Mouse (Mus musculus): ENCODE results near the gene Hsp90aa1. TPM values are rescaled to one million over a fixed set of nuclear protein-coding genes. Genes with fewer than 3 reads are reported as not detected.
A peak's percentile ranks its signal among the peaks of the same experiment; 100 is the strongest.
"Not testable (repeated sequence)": the region's sequence is repeated elsewhere in the genome, so short reads cannot be mapped to it uniquely, and the experiment has no call there.

The Hsp90aa1 gene
- 1,533 and 1,562 TPM in 2 replicates for polyA plus RNA-seq (2015; fragmentation: Nextera tagmentation; extraction: Ambion mirVana)

DNA sequence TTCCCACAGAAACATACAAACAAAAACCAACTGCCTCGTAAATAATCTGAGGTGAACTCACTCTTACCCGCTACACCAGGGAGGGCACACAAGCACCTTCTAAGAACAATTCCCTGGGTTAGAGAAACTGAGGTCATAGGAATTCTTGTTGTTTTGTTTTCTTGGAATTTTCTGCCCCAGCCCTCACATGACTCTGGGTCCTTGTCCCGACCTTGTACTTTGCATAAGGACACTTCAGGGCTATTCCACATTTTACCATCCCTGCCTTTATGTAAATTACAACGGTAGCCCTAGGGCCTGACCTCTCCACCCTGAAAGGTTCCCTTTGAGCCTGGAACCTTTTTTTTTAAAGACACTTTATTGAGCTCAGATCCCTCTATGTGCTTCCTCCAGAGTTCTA, at the start of gene Hsp90aa1:
Hsp90aa1 (minus strand) TSS at position 173 of the 400 bp plus-strand sequence.
- Histone ChIP-seq H3K27ac (ENCODE audit: low read length) (no peak within 1 kb of the TSS), H3K4me3 (ENCODE audit: low read depth, low read length) (no peak within 1 kb of the TSS), H3K27me3 (ENCODE audit: control insufficient read depth, insufficient read depth, low read depth, low read length) (no peaks in the 10 kb centered on the region), H3K9me3 (replicated peaks; ENCODE audit: control insufficient read depth, low read length, poor library complexity, severe bottlenecking) (no peaks in the 10 kb centered on the region), H3K36me3 (ENCODE audit: control insufficient read depth, insufficient read depth, low read length) (no peaks in the 10 kb centered on the region), H3K4me2 (ENCODE audit: low read length) (no peak within 1 kb of the TSS), H3K4me1 (ENCODE audit: control insufficient read depth, insufficient read depth, low read length) (peaks cover 8% of the 10 kb centered on the region; the same call in 1 of the 2 replicates), H3K9ac (ENCODE audit: low read depth, low read length) (no peak within 1 kb of the TSS)
- WGBS, result 57% methylated on average over 4 of the region's 4 CpGs
- ATAC-seq, result no peak

DNA sequence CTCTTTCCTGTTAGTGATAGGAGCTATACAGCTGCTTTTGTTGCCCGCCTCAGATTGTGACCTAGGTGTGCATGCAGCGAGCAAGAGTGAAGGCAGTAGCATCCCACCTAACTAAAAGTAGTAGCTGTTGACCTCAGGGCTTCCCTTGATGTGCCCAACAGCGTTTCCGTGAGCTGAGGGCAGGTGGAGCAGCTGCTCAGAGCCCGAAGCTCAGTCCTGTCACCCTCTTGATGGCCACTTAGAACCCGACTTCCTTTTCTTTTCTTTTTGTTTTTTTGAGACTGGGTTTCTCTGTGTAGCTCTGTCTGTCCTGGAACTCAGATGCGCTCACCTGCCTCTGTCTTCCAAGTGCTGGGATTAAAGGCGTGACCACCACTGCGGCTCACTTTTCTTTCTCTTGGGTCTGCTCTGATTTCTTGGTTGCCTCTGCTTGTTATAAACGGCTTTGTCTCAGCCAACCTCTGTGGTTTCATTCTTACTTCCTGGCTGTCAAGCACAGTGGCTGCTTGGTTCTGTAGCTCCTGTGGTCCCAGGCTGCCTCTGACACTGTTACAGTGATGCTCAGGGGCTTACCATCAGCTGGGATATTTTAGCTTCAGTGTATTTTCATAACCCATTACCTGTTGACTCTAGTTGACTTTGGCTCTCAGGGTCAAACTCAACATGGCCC, 48.4 kb upstream of the Hsp90aa1 start:
- Histone ChIP-seq H3K36me3 (ENCODE audit: control insufficient read depth, insufficient read depth, low read length) (peaks cover 4% of the 10 kb centered on the region; the same call in 1 of the 2 replicates), H3K9me3 (replicated peaks; ENCODE audit: control insufficient read depth, low read length, poor library complexity, severe bottlenecking) (no peaks in the 10 kb centered on the region), H3K27ac (ENCODE audit: low read length) (no peak overlapping the region), H3K4me3 (ENCODE audit: low read depth, low read length) (no peak overlapping the region), H3K27me3 (ENCODE audit: control insufficient read depth, insufficient read depth, low read depth, low read length) (no peaks in the 10 kb centered on the region), H3K4me2 (ENCODE audit: low read length) (no peak overlapping the region), H3K9ac (ENCODE audit: low read depth, low read length) (no peak overlapping the region), H3K4me1 (ENCODE audit: control insufficient read depth, insufficient read depth, low read length) (no peaks in the 10 kb centered on the region)
- no peak for ATAC-seq
- WGBS, result 87% methylated on average over 10 of the region's 10 CpGs

DNA sequence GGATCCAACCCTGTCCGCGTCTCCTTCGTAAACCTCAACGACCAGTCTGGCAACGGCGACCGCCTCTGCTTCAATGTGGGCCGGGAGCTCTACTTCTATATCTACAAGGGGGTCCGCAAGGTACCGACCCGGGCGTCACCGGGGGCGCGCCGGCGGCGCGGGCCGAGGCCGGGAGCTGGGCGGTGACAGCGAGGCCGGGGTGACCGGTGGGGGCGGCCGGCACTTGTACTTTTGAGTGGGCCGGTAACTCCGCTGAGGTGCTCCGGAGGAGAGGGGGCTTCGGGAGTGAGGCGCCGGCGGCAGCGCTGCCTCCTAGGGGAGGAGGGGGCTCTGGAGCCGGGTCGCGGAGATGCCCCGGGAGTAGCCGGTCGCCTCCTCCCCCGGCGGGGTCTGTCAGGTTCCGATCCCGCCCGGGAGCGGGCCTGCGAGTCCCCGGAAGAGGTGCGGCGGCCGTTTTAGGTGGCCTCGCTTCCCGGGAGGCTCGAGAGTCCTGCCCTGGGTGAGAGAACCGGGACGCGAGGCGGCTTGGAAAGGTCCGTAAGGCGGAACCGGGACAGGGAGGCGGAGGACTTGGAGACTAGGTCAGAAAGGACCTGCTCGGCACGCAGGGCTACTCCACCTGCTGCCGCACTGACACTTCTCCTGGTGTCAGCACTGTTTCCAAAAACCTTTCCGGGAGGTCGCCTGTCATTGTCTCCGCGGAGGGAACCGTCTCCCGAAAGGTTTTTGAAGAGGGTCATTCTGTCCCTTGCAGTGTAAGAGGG, 35.8 kb upstream of the Hsp90aa1 start:
- Histone ChIP-seq H3K4me3 (ENCODE audit: low read depth, low read length) (peak overlapping the region; percentile 100), H3K4me2 (ENCODE audit: low read length) (peak overlapping the region; percentile 93), H3K9ac (ENCODE audit: low read depth, low read length) (peak overlapping the region; percentile 90), H3K36me3 (ENCODE audit: control insufficient read depth, insufficient read depth, low read length) (no peaks in the 10 kb centered on the region), H3K27ac (ENCODE audit: low read length) (peak overlapping the region; percentile 90), H3K4me1 (ENCODE audit: control insufficient read depth, insufficient read depth, low read length) (peaks cover 21% of the 10 kb centered on the region), H3K27me3 (ENCODE audit: control insufficient read depth, insufficient read depth, low read depth, low read length) (no peaks in the 10 kb centered on the region; the same call in 1 of the 2 replicates), H3K9me3 (replicated peaks; ENCODE audit: control insufficient read depth, low read length, poor library complexity, severe bottlenecking) (no peaks in the 10 kb centered on the region)
- WGBS, result under 1% methylated on average over 70 of the region's 72 CpGs
- ATAC-seq, result peak; percentile 81

DNA sequence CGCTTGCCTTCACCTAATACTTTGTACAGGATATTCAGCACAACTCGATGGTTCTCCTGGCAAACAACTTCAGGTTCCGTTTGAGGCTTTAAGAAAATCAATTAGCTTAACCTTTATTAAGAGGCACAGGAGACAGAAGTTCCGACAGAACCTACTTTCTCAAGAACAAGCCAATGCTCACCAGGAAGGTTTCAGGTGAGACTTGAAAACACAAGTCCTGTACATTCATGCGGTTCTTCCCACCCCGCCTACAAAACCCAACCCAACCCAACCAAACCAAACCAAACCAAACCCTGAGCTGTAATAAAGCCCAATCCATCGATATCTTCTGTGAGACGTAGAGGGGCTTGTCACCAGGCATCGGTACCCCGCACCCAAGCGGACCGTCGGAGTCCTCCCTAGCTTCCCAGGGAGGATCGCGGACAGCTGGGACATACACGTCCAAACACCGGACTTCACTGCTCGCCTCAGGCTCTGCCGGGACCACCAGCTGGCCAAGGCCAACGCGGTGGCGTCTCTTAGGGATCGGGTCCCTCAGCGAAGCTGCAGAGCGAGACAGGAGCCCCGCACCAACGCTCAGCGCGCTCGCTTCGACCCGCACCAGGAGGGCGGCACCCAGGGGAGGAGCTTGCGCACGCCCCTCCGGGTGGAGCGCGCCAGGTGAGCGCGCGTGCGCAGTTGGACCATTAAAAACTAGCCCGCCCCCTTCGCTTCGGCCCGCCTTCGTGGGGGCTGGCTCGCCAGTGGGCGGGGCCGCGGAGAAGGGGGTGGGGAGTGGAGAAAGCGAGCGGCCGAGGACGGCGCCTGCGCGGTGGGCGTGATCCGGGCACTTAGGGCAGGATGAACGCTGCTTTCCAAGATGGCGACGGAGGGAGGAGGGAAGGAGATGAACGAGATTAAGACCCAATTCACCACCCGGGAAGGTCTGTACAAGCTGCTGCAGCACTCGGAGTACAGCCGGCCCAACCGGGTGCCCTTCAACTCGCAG, 34.9 kb upstream of the Hsp90aa1 start, which contains the start of gene Wdr20:
Wdr20 (plus strand) TSS at position 775 of the 988 bp plus-strand sequence.
- WGBS, result under 1% methylated on average over 69 of the region's 69 CpGs
- no peaks in the 10 kb centered on the region; the same call in 1 of the 2 replicates for H3K27me3 ChIP-seq (ENCODE audit: control insufficient read depth, insufficient read depth, low read depth, low read length)
- H3K27ac ChIP-seq (ENCODE audit: low read length), result peak within 1 kb of the TSS; percentile 90
- peak within 1 kb of the TSS; percentile 90 for H3K9ac ChIP-seq (ENCODE audit: low read depth, low read length)
- H3K4me2 ChIP-seq (ENCODE audit: low read length), result peak within 1 kb of the TSS; percentile 93
- ATAC-seq, result peak; percentile 95
- H3K4me3 ChIP-seq (ENCODE audit: low read depth, low read length), result peak within 1 kb of the TSS; percentile 100
- no peaks in the 10 kb centered on the region for H3K9me3 ChIP-seq (replicated peaks; ENCODE audit: control insufficient read depth, low read length, poor library complexity, severe bottlenecking)
- H3K36me3 ChIP-seq (ENCODE audit: control insufficient read depth, insufficient read depth, low read length), result no peaks in the 10 kb centered on the region
- peaks cover 21% of the 10 kb centered on the region for H3K4me1 ChIP-seq (ENCODE audit: control insufficient read depth, insufficient read depth, low read length)

DNA sequence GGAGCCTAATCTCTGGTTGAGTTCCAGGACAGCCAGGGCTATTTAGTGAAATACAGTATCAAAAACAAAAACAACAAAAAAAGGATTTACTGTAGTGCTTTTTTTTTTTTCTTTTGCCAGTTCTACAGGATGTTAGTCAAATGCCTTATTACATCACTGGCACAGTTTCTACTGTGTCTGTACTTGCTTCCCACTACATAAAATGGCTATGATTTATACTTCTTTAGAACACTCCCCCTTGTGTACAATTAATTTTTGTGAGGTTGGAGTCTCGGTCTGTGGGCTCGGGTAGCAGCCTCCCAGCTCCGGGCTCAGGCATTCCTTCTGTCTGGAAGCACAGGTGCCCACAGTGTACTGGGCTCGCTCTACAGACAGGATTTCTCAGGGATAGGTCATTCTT, 34.1 kb upstream of the Hsp90aa1 start:
- H3K9ac ChIP-seq (ENCODE audit: low read depth, low read length), result no peak overlapping the region
- H3K4me3 ChIP-seq (ENCODE audit: low read depth, low read length), result peak overlapping the region; percentile 100
- WGBS, result 12% methylated on average over 4 of the region's 4 CpGs
- H3K4me2 ChIP-seq (ENCODE audit: low read length), result peak overlapping the region; percentile 82
- no peak overlapping the region for H3K27ac ChIP-seq (ENCODE audit: low read length)
- no peaks in the 10 kb centered on the region; the same call in 1 of the 2 replicates for H3K27me3 ChIP-seq (ENCODE audit: control insufficient read depth, insufficient read depth, low read depth, low read length)
- no peaks in the 10 kb centered on the region for H3K9me3 ChIP-seq (replicated peaks; ENCODE audit: control insufficient read depth, low read length, poor library complexity, severe bottlenecking)
- ATAC-seq, result no peak
- peaks cover 21% of the 10 kb centered on the region for H3K4me1 ChIP-seq (ENCODE audit: control insufficient read depth, insufficient read depth, low read length)
- no peaks in the 10 kb centered on the region for H3K36me3 ChIP-seq (ENCODE audit: control insufficient read depth, insufficient read depth, low read length)

DNA sequence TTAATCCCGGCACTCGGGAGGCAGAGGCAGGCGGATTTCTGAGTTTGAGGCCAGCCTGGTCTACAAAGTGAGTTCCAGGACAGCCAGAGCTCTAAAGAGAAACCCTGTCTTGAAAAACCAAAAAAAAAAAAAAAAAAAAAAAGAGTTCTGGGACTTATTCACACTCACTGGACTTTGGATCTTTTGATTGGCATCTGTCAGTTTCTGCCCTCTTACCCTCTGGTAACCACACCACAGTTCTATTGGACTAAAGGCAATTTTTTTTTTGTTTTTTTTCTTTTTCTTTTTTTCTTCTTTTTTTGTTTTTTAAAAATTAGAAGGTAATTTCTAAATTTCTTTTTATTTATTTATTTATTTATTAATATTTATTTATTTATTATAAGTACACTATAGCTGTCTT, 30.7 kb upstream of the Hsp90aa1 start:
- H3K27ac ChIP-seq (ENCODE audit: low read length); H3K36me3 ChIP-seq (ENCODE audit: control insufficient read depth, insufficient read depth, low read length); H3K4me3 ChIP-seq (ENCODE audit: low read depth, low read length); H3K9me3 ChIP-seq (replicated peaks; ENCODE audit: control insufficient read depth, low read length, poor library complexity, severe bottlenecking); H3K27me3 ChIP-seq (ENCODE audit: control insufficient read depth, insufficient read depth, low read depth, low read length); H3K4me1 ChIP-seq (ENCODE audit: control insufficient read depth, insufficient read depth, low read length); H3K4me2 ChIP-seq (ENCODE audit: low read length); ATAC-seq; H3K9ac ChIP-seq (ENCODE audit: low read depth, low read length): not testable (repeated sequence)
- 90% methylated on average over 3 of the region's 3 CpGs for WGBS

DNA sequence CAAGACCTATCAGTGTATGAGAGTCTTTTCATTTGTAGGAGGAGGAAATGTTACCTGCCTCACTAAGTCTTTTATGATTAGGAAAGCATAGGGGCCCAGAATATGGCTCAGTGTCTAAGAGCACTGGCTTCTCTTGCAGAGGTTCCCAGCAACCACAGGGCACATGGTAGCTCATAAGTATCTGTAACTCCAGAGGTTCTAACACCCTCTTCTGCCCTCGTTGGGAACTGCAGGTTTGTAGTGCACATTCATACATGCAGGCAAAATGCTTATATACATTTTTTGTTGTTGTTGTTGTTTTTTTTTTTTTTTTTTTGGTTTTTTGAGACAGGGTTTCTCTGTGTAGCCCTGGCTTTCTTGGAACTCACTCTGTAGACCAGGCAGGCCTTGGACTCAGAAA, 23.9 kb upstream of the Hsp90aa1 start:
- no peak overlapping the region for H3K4me2 ChIP-seq (ENCODE audit: low read length)
- no peak overlapping the region for H3K4me3 ChIP-seq (ENCODE audit: low read depth, low read length)
- no peak for ATAC-seq
- H3K36me3 ChIP-seq (ENCODE audit: control insufficient read depth, insufficient read depth, low read length), result no peaks in the 10 kb centered on the region
- H3K4me1 ChIP-seq (ENCODE audit: control insufficient read depth, insufficient read depth, low read length), result no peaks in the 10 kb centered on the region
- H3K9me3 ChIP-seq (replicated peaks; ENCODE audit: control insufficient read depth, low read length, poor library complexity, severe bottlenecking), result no peaks in the 10 kb centered on the region
- H3K9ac ChIP-seq (ENCODE audit: low read depth, low read length), result no peak overlapping the region
- H3K27ac ChIP-seq (ENCODE audit: low read length), result no peak overlapping the region
- 50% methylated on average over 1 of the region's 1 CpGs for WGBS
- H3K27me3 ChIP-seq (ENCODE audit: control insufficient read depth, insufficient read depth, low read depth, low read length), result no peaks in the 10 kb centered on the region

DNA sequence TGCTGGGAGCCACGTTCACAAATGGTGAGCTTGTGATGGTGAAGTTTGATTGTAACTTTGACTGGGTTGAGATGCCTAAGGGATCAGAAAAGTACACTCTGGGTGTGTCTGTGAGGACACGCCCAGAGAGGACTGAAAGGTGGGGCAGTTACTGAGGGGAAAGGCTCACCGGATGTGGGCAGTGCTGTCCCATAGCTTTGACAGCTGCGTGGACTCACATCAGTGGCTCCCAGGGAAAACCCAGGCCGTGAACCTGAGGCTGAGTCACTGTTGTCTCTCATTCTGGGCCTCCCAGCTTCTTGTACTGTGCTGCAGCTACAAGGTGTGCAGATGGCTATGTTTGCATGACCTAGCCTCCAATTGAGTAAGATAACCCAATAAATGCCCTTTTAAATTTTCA, 23.0 kb upstream of the Hsp90aa1 start:
- Histone ChIP-seq H3K9me3 (replicated peaks; ENCODE audit: control insufficient read depth, low read length, poor library complexity, severe bottlenecking) (no peaks in the 10 kb centered on the region), H3K4me3 (ENCODE audit: low read depth, low read length) (no peak overlapping the region), H3K27ac (ENCODE audit: low read length) (no peak overlapping the region), H3K4me1 (ENCODE audit: control insufficient read depth, insufficient read depth, low read length) (no peaks in the 10 kb centered on the region), H3K36me3 (ENCODE audit: control insufficient read depth, insufficient read depth, low read length) (no peaks in the 10 kb centered on the region), H3K27me3 (ENCODE audit: control insufficient read depth, insufficient read depth, low read depth, low read length) (no peaks in the 10 kb centered on the region), H3K4me2 (ENCODE audit: low read length) (no peak overlapping the region), H3K9ac (ENCODE audit: low read depth, low read length) (no peak overlapping the region)
- WGBS, result 87% methylated on average over 5 of the region's 5 CpGs
- no peak for ATAC-seq

Measured in midbrain, embryonic 16.5 days (tissue).